Mouse (Mus musculus) MEL (cell line): ENCODE results near the gene Coro1b. TPM values are rescaled to one million over a fixed set of nuclear protein-coding genes. Genes with fewer than 3 reads are reported as not detected.

Experiments
- DNase-seq: peaks from one replicate; pipeline ENCODE4 v3.0.0; 2011; ENCODE audit warnings: low read depth, low spot score
- H3K27ac ChIP-seq: 2 replicates; pipeline ENCODE4 v1.5.1; 2012; ENCODE audit warnings: low read depth, mild to moderate bottlenecking, control low read depth, low read length, moderate library complexity; ENCODE audit not compliant: control insufficient read depth
- H3K27me3 ChIP-seq, 2 experiments: fragments of 150-350 bp in 1 of 2; sonication (generic) in 1 of 2; 2 replicates each; pipeline ENCODE4 v1.6.1; 2012; ENCODE audit warnings: low read length in 2 of 2, mild to moderate bottlenecking in 2 of 2, improper control_type of control experiment in 1 of 2, moderate library complexity in 1 of 2; ENCODE audit not compliant: insufficient read depth in 2 of 2, control insufficient read depth in 1 of 2
- H3K36me3 ChIP-seq, 2 experiments: 2 replicates each; pipeline ENCODE4 v1.6.1; 2012 to 2014; ENCODE audit warnings: low read length in 2 of 2, improper control_type of control experiment in 1 of 2, inconsistent platforms in 1 of 2, mild to moderate bottlenecking in 1 of 2; ENCODE audit not compliant: insufficient read depth in 2 of 2, control insufficient read depth in 1 of 2
- H3K4me1 ChIP-seq, 2 experiments: fragments of 150-350 bp in 1 of 2; sonication (generic) in 1 of 2; 2 replicates each; pipeline ENCODE4 v1.6.1; 2012; ENCODE audit warnings: low read length in 2 of 2, improper control_type of control experiment in 1 of 2, mild to moderate bottlenecking in 1 of 2; ENCODE audit not compliant: insufficient read depth in 2 of 2, control insufficient read depth in 1 of 2
- H3K4me3 ChIP-seq, 2 experiments: fragments of 150-350 bp in 1 of 2; sonication (generic) in 1 of 2; 2 replicates each; pipeline ENCODE4 v1.5.1; 2012; ENCODE audit warnings: low read depth in 2 of 2, low read length in 2 of 2, mild to moderate bottlenecking in 2 of 2, moderate library complexity in 2 of 2, control low read depth in 1 of 2, improper control_type of control experiment in 1 of 2; ENCODE audit not compliant: control insufficient read depth in 1 of 2, insufficient read depth in 1 of 2
- H3K79me2 ChIP-seq: 2 replicates; pipeline ENCODE4 v1.6.1; 2012; ENCODE audit warnings: mild to moderate bottlenecking, low read length, moderate library complexity; ENCODE audit not compliant: control insufficient read depth, poor library complexity, insufficient read depth
- H3K9ac ChIP-seq: 2 replicates; pipeline ENCODE4 v1.6.1; 2012; ENCODE audit warnings: low read depth, mild to moderate bottlenecking, control low read depth, low read length, moderate library complexity; ENCODE audit not compliant: control insufficient read depth, poor library complexity, severe bottlenecking
- H3K9me3 ChIP-seq: fragments of 150-350 bp; sonication (generic); replicated peaks from 2 replicates; pipeline ENCODE4 v1.6.1; 2012; ENCODE audit warnings: mild to moderate bottlenecking, low read length, improper control_type of control experiment, moderate library complexity; ENCODE audit not compliant: insufficient read depth
- BHLHE40 ChIP-seq: IDR thresholded peaks from 2 replicates; pipeline ENCODE4 v1.6.1; 2012; ENCODE audit warnings: low read depth, mild to moderate bottlenecking, inconsistent platforms, low read length, improper control_type of control experiment, borderline replicate concordance
- CTCF ChIP-seq, 3 experiments: IDR thresholded peaks in 2 of 3; conservative IDR thresholded peaks in 1 of 3; 2 replicates each; pipeline ENCODE4 v1.5.1; 2011 to 2012; ENCODE audit warnings: low read length in 3 of 3, low read depth in 2 of 3, mild to moderate bottlenecking in 2 of 3, improper control_type of control experiment in 1 of 3, inconsistent platforms in 1 of 3, mixed read lengths in 1 of 3, moderate library complexity in 1 of 3; ENCODE audit not compliant: control insufficient read depth in 1 of 3, insufficient read depth in 1 of 3, poor library complexity in 1 of 3, severe bottlenecking in 1 of 3
- E2F4 ChIP-seq: IDR thresholded peaks from 2 replicates; pipeline ENCODE4 v1.6.1; 2011; ENCODE audit warnings: low read depth, low read length, improper control_type of control experiment, borderline replicate concordance
- ELF1 ChIP-seq: IDR thresholded peaks from 2 replicates; pipeline ENCODE4 v1.6.1; 2014; ENCODE audit warnings: low read depth, mild to moderate bottlenecking, inconsistent platforms, low read length, improper control_type of control experiment, moderate library complexity
- ETS1 ChIP-seq: IDR thresholded peaks from 2 replicates; pipeline ENCODE4 v1.6.1; 2012; ENCODE audit warnings: low read depth, mild to moderate bottlenecking, inconsistent platforms, low read length, improper control_type of control experiment, moderate library complexity
- GABPA ChIP-seq: IDR thresholded peaks from 2 replicates; pipeline ENCODE4 v1.6.1; 2012; ENCODE audit warnings: low read depth, mild to moderate bottlenecking, inconsistent platforms, low read length, improper control_type of control experiment, moderate library complexity
- GATA1 ChIP-seq: IDR thresholded peaks from 2 replicates; pipeline ENCODE4 v1.6.1; 2011; ENCODE audit warnings: low read depth, low read length, improper control_type of control experiment
- KAT2A ChIP-seq: conservative IDR thresholded peaks from 2 replicates; pipeline ENCODE4 v1.6.1; 2012; ENCODE audit warnings: low read depth, low read length, improper control_type of control experiment, inconsistent platforms
- MAFK ChIP-seq: IDR thresholded peaks from 2 replicates; pipeline ENCODE4 v1.6.1; 2011; ENCODE audit warnings: low read depth, mild to moderate bottlenecking, low read length, improper control_type of control experiment, borderline replicate concordance
- MAZ ChIP-seq: IDR thresholded peaks from 2 replicates; pipeline ENCODE4 v1.6.1; 2012; ENCODE audit warnings: low read depth, mild to moderate bottlenecking, inconsistent platforms, low read length, improper control_type of control experiment
- MEF2A ChIP-seq: IDR thresholded peaks from 2 replicates; pipeline ENCODE4 v1.6.1; 2014; ENCODE audit warnings: low read depth, mild to moderate bottlenecking, inconsistent platforms, low read length, improper control_type of control experiment; ENCODE audit not compliant: poor library complexity, insufficient replicate concordance, severe bottlenecking; ENCODE audit errors: extremely low read depth
- MXI1 ChIP-seq: IDR thresholded peaks from 2 replicates; pipeline ENCODE4 v1.6.1; 2011; ENCODE audit warnings: mild to moderate bottlenecking, low read depth, low read length, improper control_type of control experiment
- MYB ChIP-seq: IDR thresholded peaks from 2 replicates; pipeline ENCODE4 v1.6.1; 2011; ENCODE audit warnings: mild to moderate bottlenecking, low read depth, low read length, improper control_type of control experiment
- MYC ChIP-seq: IDR thresholded peaks from 2 replicates; pipeline ENCODE4 v1.6.1; 2011; ENCODE audit warnings: low read depth, mild to moderate bottlenecking, low read length, improper control_type of control experiment, moderate library complexity
- NELFE ChIP-seq: IDR thresholded peaks from 2 replicates; pipeline ENCODE4 v1.6.1; 2011; ENCODE audit warnings: low read depth, low read length, improper control_type of control experiment
- RAD21 ChIP-seq: IDR thresholded peaks from 2 replicates; pipeline ENCODE4 v1.6.1; 2011; ENCODE audit warnings: mild to moderate bottlenecking, low read depth, low read length, improper control_type of control experiment
- RCOR1 ChIP-seq: IDR thresholded peaks from 2 replicates; pipeline ENCODE4 v1.6.1; 2012; ENCODE audit warnings: low read depth, mild to moderate bottlenecking, inconsistent platforms, low read length, improper control_type of control experiment
- SIN3A ChIP-seq: IDR thresholded peaks from 2 replicates; pipeline ENCODE4 v1.6.1; 2012; ENCODE audit warnings: low read length, improper control_type of control experiment, inconsistent platforms
- SMC3 ChIP-seq: IDR thresholded peaks from 2 replicates; pipeline ENCODE4 v1.6.1; 2011; ENCODE audit warnings: low read depth, low read length, improper control_type of control experiment
- TAL1 ChIP-seq: IDR thresholded peaks from 2 replicates; pipeline ENCODE4 v1.6.1; 2012; ENCODE audit warnings: mild to moderate bottlenecking, inconsistent platforms, low read length, moderate library complexity, mixed read lengths
- TCF12 ChIP-seq: IDR thresholded peaks from 2 replicates; pipeline ENCODE4 v1.6.1; 2014; ENCODE audit warnings: low read depth, mild to moderate bottlenecking, inconsistent platforms, low read length, improper control_type of control experiment, moderate library complexity
- USF1 ChIP-seq: IDR thresholded peaks from 2 replicates; pipeline ENCODE4 v1.6.1; 2014; ENCODE audit warnings: low read depth, mild to moderate bottlenecking, inconsistent platforms, low read length, improper control_type of control experiment, moderate library complexity
- USF2 ChIP-seq, 2 experiments: IDR thresholded peaks; 2 replicates each; pipeline ENCODE4 v1.6.1; 2011 to 2012; ENCODE audit warnings: improper control_type of control experiment in 2 of 2, low read length in 2 of 2, borderline replicate concordance in 1 of 2, inconsistent platforms in 1 of 2, low read depth in 1 of 2, mild to moderate bottlenecking in 1 of 2; ENCODE audit not compliant: insufficient read depth in 1 of 2
- ZKSCAN1 ChIP-seq: IDR thresholded peaks from 2 replicates; pipeline ENCODE4 v1.6.1; 2012; ENCODE audit warnings: low read depth, mild to moderate bottlenecking, inconsistent platforms, low read length, improper control_type of control experiment, moderate library complexity
- ZMIZ1 ChIP-seq: IDR thresholded peaks from 2 replicates; pipeline ENCODE4 v1.6.1; 2012; ENCODE audit warnings: low read depth, mild to moderate bottlenecking, inconsistent platforms, low read length, improper control_type of control experiment, moderate library complexity
- polyA plus RNA-seq, 2 experiments: library from polyadenylated mRNA; stranded (reverse) in 1 of 2; unstranded in 1 of 2; fragments of >175 nt in 1 of 2; fragments of >200 nt in 1 of 2; gene quantifications; 2 replicates each; pipeline versions ENCODE4 v1.2.1 to v1.2.4; 2012; ENCODE audit warnings: low replicate concordance in 2 of 2, low read depth in 1 of 2; ENCODE audit not compliant: insufficient read length in 2 of 2, insufficient read depth in 1 of 2, missing spikeins in 1 of 2
- total RNA-seq: library from RNA; depleted of rRNA; stranded (reverse); fragments of 300-350 nt; gene quantifications from 2 replicates; pipeline ENCODE4 v1.2.3, GENCODE M21; 2012

Gene Coro1b
- total and polyA plus RNA-seq, 3 experiments = 55.5 to 111 TPM; not detected in 1

- Histone ChIP-seq H3K9ac (no peak overlapping the region), H3K27ac (no peak overlapping the region)
These were observed 18.3 kb upstream of the Coro1b start for GRCm38 (mm10) chr19:4130106-4130505.

GRCm38 (mm10) chr19:4131075-4131474 lies 17.3 kb upstream of the Coro1b start:
- peaks cover 2% of the 10 kb centered on the region; the same call in 1 of the 2 replicates for H3K79me2 ChIP-seq
- no peaks in the 10 kb centered on the region for H3K9me3 ChIP-seq
- H3K4me1 ChIP-seq = no peaks in the 10 kb centered on the region
- peaks cover 0 to 3% of the 10 kb centered on the region in 2 experiments; a peak in 1 of 4 replicates for H3K36me3 ChIP-seq
- H3K4me3 ChIP-seq = no peak overlapping the region
- H3K9ac ChIP-seq = no peak overlapping the region
- TF ChIP-seq ETS1 = no peak
- TF ChIP-seq ZKSCAN1 = no peak
- no peak for TF ChIP-seq MEF2A
- no peak for TF ChIP-seq MAFK
- TF ChIP-seq MYB = no peak
- TF ChIP-seq ZMIZ1 = no peak
- TF ChIP-seq RCOR1 = no peak
- TF ChIP-seq CTCF (IDR thresholded peaks at IDR 0.05 in 2 of 3, conservative IDR thresholded peaks at IDR 0.05 in 1 of 3; ENCODE audit: control insufficient read depth in 1 of 3, insufficient read depth in 1 of 3, low read depth in 2 of 3, low read length in 3 of 3, poor library complexity in 1 of 3, severe bottlenecking in 1 of 3) = no peak
- TF ChIP-seq SIN3A = no peak
- no peak for TF ChIP-seq MXI1
- TF ChIP-seq MYC = no peak
- TF ChIP-seq USF2 (IDR thresholded peaks at IDR 0.05; ENCODE audit: borderline replicate concordance in 1 of 2, insufficient read depth in 1 of 2, low read depth in 1 of 2, low read length in 2 of 2) = no peak
- TF ChIP-seq SMC3 = no peak
- no peaks in the 10 kb centered on the region for H3K27me3 ChIP-seq
- no peak overlapping the region for H3K27ac ChIP-seq
- no peak for DNase-seq

More at GRCm38 (mm10) chr19:4130106-4130505, 18.3 kb upstream of the Coro1b start:
- Histone ChIP-seq H3K4me1 (peaks cover 0 to under 1% of the 10 kb centered on the region in 2 experiments; a peak in 3 of 4 replicates), H3K79me2 (peaks cover 4% of the 10 kb centered on the region; the same call in 1 of the 2 replicates), H3K9me3 (no peaks in the 10 kb centered on the region), H3K36me3 (peaks cover 0 to 4% of the 10 kb centered on the region in 2 experiments; a peak in 2 of 4 replicates), H3K4me3 (no peak overlapping the region), H3K27me3 (no peaks in the 10 kb centered on the region)
- TF ChIP-seq RAD21 (no peak), GATA1 (no peak), TAL1 (no peak), MXI1 (no peak), E2F4 (no peak), MYC (no peak), ZMIZ1 (no peak), CTCF (IDR thresholded peaks at IDR 0.05 in 2 of 3, conservative IDR thresholded peaks at IDR 0.05 in 1 of 3; ENCODE audit: control insufficient read depth in 1 of 3, insufficient read depth in 1 of 3, low read depth in 2 of 3, low read length in 3 of 3, poor library complexity in 1 of 3, severe bottlenecking in 1 of 3) (no peak), ETS1 (no peak), KAT2A (no peak), USF2 (IDR thresholded peaks at IDR 0.05; ENCODE audit: borderline replicate concordance in 1 of 2, insufficient read depth in 1 of 2, low read depth in 1 of 2, low read length in 2 of 2) (no peak), NELFE (no peak), USF1 (no peak), TCF12 (no peak), ZKSCAN1 (no peak), MEF2A (no peak), GABPA (no peak), MAZ (no peak), BHLHE40 (no peak), ELF1 (no peak)
- DNase-seq = no peak
